Mouse (Mus musculus) WW6 (cell line): ENCODE data around the gene Pkn1.

Source experiments
- DNase-seq: peaks from one replicate; pipeline ENCODE4 v3.0.0-alpha.2; 2013; ENCODE audit warnings: low read depth, low spot score

Gene Pkn1

DNA sequence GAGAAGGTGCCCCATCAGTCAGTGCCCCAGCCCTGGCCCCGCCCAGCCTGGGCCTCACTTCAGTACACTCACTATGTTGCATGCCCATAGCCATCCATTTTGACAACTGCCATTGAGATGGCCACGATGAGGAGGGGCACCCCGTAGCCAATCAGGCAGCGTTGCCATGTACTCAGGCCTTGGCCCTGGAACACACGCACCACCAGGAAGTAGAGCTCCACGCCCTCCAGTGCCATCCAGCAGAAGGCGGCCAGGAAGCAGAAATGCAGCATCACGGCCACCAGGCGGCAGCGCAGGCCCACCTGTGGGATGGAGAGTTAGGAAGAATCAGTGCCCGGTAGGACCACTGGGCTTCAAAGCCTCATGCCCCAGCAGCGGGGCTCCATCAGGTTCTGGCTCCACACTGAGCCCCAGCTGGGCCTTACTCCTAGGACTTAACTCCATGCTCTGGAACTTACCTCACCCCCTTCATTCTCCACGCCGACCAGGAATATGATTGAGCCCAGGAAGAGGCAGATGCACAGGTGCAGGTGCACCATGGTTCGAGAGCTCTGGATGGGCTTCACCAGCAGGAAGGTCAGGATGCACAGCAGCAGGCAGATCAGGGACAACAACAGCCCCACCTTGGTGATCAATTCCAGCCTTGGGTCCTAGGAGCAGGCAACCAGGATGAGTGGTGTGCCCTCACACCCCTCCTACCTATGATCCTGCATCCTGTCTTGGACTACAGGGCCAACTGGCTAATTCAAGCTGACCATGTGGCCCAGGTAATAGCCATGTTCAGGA is 25.9 kb upstream of the Pkn1 start:
- peak; percentile 80 for DNase-seq

- DNase-seq = no peak
Measured at GRCm38 (mm10) chr8:83723447-83724083, 24.6 kb upstream of the Pkn1 start.

- no peak for DNase-seq
Measured at GRCm38 (mm10) chr8:83722631-83723030, 23.7 kb upstream of the Pkn1 start.

DNA sequence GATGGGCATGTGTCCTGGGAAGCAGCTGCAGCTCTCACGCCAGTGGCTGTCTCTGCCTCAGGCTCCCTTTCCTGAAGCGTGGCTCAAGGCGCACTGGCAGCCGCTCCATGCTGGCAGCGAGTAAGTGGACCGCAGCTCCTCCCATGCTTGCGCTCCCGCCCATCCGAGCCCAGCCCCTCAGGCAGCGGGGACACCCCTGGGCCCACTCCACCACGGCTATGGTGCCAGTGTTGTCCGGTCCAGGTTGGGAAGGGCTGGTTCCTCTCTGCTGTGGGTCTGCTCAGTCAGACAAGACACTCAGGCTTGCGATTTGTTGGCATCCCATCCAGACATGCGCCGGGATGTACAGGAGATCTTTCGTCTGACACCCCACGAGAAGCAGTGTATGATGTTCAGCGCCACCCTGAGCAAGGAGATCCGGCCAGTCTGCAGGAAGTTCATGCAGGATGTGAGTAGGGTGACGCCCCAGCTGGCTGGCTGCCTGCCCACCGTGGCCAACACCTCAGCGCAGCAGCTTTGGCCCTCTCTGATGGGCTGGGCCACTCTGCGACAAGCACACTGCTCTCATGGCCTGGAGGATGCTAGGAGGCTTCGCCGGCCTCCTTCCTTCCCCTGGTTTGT is 22.5 kb upstream of the Pkn1 start:
- DNase-seq = no peak

DNA sequence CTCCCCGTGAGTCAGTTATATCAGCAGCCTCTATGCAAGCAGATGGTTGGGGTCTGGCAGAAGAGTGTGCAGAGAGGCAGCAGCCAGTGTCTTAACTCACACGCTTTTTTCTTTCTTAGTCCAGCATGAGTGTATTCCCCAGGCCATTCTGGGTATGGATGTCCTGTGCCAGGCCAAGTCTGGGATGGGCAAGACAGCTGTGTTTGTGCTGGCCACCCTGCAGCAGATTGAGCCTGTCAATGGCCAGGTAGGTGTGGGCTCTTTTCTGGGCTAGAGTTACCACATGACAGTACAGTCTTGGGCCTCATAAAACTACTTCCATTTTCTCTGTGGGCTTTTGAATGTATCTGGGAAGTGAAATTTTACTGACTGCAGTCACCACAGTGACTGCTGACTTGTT is 20.7 kb upstream of the Pkn1 start:
- no peak for DNase-seq

- no peak for DNase-seq
Measured at GRCm38 (mm10) chr8:83719048-83719447, 20.1 kb upstream of the Pkn1 start.

DNA sequence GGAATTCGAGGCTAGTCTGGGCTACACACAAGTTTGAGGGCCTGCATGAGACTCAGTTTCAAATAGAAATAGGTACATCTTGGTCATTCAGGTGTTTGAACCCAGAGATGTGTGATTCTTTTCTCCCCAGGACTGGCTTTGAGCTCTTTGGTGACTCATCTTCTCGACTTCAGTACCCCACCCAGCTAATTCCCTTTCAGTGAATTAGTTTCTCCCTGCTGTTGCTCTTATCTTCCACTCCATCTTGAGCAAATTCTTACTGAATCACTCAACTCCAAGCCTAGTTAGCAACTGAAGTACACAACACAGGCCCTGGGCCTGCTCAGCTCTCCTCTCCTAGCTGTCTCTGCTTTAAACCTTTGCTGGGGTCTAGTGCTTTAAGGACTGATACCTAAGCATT is 17.6 kb upstream of the Pkn1 start:
- no peak for DNase-seq

DNA sequence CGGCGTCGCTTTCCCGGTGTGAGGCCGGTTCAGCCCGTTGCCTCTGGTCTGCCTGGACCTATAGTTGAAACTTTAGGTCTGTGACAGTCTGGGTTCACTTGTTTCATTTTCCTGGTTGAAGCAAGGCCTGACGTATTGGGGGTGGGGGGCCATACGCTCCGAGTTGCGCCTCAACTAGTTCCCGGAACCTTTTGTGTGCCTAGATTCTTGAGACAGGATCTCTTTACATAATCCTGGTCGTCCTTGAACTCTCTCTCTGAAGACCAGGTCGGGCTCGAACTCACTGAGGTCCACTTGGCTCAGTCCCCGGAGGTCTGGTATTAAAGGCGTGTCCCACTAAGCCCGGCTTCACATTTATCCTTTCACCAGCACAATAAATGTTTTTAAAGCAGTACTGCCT is 16.8 kb upstream of the Pkn1 start:
- no peak for DNase-seq

DNA sequence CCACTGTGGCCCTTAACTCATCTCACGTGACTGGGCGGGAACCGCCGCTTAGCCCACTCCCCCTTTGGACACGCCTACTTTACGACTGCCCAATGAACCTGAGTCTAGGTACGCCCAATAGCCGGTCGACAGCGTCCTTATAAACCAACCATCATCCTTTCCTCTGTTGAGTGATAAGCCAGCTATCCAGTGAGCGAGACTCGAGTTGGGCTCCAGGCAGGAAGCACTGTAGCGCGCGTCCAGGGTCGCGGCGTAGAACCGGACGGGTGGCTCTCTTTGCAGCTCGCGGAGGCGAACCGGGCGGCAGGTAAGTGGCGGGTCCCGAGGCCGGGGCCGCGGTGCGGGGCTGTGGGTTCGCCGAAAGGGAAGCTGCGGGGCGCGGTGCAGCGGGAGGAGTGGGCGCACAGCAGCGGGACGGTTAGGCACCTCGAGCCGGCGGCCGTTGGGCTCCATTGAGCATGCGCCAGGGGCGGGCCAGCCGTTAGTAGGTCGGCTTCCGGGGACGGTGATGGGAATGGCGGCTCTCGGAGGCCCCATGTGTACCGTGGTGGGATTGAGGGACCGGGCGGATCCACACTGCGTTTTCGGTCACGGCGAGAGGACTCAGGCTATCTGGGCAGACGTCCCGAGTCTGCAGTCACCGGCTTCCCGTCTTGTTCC is 16.2 kb upstream of the Pkn1 start, which contains the start of gene Ddx39:
Ddx39 (plus strand) TSS at position 147 of the 660 bp plus-strand sequence.
- peak; percentile 99 for DNase-seq

GRCm38 (mm10) chr8:83714676-83715030 is 15.7 kb upstream of the Pkn1 start:
- DNase-seq = no peak

DNA sequence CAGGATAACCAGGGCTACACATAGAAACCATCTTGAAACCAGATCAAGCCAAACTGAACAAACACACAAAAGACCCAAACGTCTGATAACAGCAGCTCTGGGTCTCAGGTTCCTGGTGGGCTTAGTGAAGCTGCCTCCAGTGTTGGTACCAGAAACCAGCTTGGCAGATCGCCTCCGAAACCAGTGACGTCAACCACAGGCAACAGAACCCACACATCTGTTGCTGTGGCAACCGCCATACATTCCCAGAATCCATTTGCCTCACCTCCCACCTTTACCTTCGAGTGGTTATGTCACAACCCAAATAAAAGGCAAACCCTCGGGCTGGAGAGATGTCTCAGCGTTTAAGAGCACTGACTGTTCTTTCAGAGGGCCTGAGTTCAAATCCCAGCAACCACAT is 8.6 kb upstream of the Pkn1 start:
- DNase-seq = no peak

DNA sequence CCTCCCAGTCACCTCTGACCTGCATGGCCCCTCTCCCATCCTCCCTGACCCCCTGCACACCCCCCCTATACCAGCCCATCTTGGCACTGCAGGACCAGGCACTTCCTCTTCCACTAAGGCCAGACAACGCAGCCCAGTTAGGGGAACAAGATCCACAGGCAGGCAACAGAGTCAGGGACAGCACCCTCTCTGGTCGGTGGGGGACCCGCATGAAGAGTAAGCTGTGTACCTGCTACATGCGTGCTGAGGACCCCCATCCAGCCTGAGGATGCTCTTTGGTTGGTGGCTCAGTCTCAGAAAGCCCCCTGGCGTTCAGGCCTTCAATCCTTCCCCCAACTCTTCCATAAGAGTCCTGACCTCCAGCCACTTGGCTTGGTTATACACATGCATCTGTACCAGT is 7.4 kb upstream of the Pkn1 start:
- DNase-seq = no peak

GRCm38 (mm10) chr8:83703426-83703825 is 4.4 kb upstream of the Pkn1 start:
- no peak for DNase-seq

GRCm38 (mm10) chr8:83700423-83701085 is 1.6 kb upstream of the Pkn1 start:
- DNase-seq = no peak

GRCm38 (mm10) chr8:83699566-83699965 is 587 bp upstream of the Pkn1 start:
- no peak for DNase-seq

DNA sequence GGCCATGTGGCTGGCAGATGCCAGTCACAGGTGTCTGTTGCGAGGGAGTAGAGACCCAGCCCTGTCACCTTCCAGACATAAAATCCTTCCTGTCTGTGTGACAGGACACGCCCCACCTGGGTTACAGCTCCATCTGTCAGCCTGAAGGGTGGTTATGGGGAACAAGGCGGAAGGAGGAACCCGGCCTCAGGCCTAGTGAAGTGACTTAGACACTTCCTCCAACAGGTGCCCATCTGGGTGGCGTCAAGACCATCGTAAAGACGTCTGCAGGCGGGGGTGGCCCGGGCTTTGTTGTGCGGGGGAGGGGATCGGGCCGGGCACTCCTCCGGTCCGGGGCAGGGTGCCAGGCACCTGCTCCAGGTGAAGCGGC is 703 bp downstream of the Pkn1 start:
- no peak for DNase-seq

GRCm38 (mm10) chr8:83697374-83698220 is 1.4 kb downstream of the Pkn1 start:
- DNase-seq = no peak

DNA sequence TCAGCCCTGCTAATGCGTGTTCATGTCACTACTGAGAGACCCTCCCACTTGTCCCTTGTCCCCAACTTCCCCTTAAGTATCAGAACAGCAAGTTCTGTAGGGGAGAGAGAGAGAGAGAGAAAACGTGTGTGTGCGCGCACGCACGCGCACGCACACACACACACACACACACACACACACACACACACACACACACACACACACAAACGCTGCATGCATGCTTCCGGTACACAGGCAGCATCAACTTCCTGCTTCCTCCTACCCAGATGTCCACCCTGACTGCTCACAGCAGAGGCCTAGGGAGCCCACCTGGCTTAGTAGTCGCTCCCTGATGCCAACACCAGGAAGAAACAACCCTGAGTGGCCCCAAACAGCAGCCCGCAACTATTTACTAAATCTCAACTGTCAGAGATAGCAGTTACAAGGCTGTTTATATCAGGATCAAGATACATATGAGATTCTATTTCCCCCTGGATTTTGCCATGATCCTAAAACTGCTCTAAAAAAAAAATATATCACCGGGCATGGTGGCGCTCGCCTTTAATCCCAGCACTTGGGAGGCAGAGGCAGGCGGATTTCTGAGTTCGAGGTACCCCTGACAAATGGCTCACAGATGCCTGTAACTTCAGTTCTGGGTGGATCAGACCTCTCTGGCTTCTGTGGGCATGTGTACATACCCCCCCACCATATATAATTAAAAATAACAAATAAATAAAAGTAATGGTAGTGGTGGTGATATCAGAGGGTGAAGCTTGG is 3.5 kb downstream of the Pkn1 start:
- no peak for DNase-seq

- DNase-seq = no peak
Measured at GRCm38 (mm10) chr8:83694369-83695160, 4.4 kb downstream of the Pkn1 start.
